Mouse (Mus musculus) CH12F3 (cell line): ENCODE measurements around the gene Arl6.

Experiments used
- in situ Hi-C: fragments of 300-500 bp; cut with MboI; formaldehyde crosslinking; loops from 2 replicates; pipeline ENCODE4 v1.14.3; 2020; ENCODE audit warnings: low sequenced_read_pairs

Gene Arl6

GRCm38 (mm10) chr16:59639102-59639691 is at the start of gene Arl6:
TSS of gene Arl6 (minus strand) at chr16:59639391.
- in situ Hi-C loops, result no loop called here

DNA sequence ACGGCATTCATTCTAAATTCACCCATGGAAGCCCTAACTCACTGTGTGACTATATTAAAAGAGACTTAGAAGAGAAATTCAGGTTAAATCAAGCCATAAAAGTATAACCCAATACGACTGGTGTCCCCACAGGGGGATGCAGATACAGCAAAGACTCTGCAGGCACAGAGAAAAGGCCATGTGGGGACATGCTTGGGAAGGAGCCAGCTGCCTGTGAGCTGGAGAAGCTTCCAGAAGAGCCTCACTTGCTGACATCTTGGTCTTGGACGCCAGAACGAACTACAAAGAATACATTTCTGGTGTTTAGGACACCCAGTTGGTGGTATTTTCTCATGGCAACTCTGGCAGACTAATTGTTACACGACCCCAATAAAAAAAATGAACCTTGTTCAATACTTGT is 45.9 kb upstream of the Arl6 start:
- in situ Hi-C loops, result no loop called here

DNA sequence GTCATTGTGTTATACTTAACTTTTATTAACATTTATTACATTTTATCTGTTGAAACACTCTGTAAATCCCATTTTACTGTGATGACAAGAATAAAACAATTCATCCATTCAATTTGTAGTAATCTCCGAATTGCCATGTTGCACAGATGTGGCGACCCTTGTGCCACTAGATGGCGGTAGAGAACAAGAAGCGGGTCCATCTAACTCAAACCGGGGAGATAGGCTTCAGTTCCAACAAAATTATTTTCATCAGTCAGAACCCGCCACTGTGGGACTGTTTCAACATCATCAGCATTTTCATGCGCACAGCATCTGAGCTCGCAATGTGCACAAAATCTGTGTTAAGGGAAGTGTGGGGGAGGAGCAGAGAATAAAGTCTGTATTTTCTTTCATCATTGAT is 44.2 kb upstream of the Arl6 start:
- in situ Hi-C loops, result no loop called here

GRCm38 (mm10) chr16:59682216-59682891 is 43.2 kb upstream of the Arl6 start:
- in situ Hi-C loops, result no loop called here

DNA sequence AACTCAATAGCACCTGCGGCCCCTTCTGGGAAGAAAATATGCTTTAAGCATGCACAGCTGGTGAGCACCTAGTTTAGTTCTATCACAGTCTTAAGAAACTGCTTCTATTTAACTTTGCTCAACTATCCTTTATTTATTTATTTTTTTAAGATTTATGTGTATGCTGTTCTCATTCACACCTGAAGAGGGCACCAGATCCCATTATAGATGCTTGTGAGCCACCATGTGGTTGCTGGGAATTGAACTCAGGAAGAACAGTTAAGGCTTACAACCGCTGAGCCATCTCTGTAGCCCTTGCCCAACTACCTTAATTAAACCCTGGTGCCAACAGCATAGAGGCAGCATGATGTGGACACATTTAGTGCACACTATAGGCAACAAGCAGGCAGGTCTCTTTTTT is 27.7 kb upstream of the Arl6 start:
- in situ Hi-C loops, result no loop called here

DNA sequence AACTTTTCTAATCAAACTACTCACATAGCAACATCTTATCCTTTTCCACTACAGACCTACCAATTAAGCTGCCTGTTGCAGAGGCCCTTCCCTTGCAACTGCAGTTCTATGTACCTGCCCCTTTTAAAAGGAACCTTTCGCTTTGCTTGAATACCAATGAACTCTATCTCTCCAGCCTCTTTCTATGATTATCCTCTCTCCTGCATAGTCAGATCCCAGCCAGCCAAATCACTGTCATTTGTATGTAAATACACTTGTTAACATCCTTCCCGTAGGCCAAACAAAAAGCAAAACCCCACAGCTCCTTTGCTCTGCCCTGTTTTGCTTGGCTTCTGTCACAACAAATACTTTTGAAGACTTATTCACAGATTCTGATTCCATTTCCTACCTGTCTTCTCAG is 4.6 kb upstream of the Arl6 start:
- in situ Hi-C loops, result no loop called here

- in situ Hi-C loops, result no loop called here
Observed at GRCm38 (mm10) chr16:59639985-59640384, 794 bp upstream of the Arl6 start.

GRCm38 (mm10) chr16:59634598-59634997 is 4.6 kb downstream of the Arl6 start:
- in situ Hi-C loops, result no loop called here

GRCm38 (mm10) chr16:59621554-59621953 is 17.6 kb downstream of the Arl6 start:
- in situ Hi-C loops, result no loop called here

- in situ Hi-C loops, result loop anchor here (10.0 kb wide), 2 partner anchors 142 to 192 kb away; partner anchors contain the start of gene Riox2
Observed at GRCm38 (mm10) chr16:59617167-59617566, 22.0 kb downstream of the Arl6 start.

DNA sequence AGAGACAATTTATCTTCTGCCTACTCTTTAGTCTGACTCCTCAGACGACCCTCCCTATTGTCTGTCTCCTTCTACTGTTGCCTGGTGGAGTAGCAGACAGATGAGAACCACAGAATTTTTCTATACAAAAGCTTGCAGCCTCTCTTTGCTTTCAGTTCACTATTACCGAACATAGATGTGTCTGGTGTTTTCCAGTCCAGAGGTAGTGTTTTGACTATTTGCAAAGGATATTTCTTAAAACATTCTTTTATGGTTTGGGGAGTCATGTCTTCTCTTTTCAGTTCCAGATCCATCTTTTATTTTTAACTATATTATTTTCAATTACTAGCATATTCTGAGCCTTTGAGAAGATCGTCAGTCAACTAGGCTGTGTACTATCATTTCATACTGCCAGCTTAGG is 23.5 kb downstream of the Arl6 start:
- in situ Hi-C loops, result loop anchor here (10.0 kb wide), 2 partner anchors 141 to 191 kb away; partner anchors contain the start of gene Riox2

- in situ Hi-C loops, result loop anchor here (10.0 kb wide), 2 partner anchors 136 to 186 kb away; partner anchors contain the start of gene Riox2
Observed at GRCm38 (mm10) chr16:59610750-59611149, 28.4 kb downstream of the Arl6 start.

DNA sequence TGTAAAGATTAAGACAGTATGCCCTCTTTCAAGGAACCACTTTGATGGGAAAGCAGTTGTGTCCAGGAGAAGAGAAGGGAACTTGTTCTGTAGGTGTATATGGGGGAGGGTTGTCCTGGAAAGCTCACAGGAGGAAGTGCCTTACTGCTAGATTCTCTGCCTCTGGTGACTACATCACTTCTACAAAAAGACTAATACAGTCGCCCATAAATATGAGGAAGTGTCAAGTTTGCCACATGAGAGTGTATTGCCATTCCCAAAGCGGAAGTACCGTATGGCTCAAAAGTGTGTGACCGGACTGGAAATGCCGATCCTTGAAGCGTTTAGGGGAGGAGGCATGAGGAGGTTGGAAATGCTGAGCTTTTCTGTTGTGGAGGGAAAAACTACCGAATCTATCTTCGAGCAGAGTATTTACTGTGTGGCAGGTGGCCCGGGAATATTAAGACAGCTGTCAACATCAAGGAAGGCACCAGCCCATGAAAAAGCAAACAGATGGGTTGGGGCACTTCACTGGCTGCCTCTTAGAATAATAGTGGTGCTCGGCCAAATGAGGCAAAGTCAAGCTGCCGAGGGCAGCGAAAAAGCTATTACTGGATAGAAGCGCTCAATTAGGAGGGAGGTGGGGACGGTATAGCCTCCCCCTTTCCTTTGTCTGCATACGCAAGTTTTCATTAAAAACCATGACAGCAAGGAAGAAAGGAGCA is 35.0 kb downstream of the Arl6 start:
- in situ Hi-C loops, result no loop called here

DNA sequence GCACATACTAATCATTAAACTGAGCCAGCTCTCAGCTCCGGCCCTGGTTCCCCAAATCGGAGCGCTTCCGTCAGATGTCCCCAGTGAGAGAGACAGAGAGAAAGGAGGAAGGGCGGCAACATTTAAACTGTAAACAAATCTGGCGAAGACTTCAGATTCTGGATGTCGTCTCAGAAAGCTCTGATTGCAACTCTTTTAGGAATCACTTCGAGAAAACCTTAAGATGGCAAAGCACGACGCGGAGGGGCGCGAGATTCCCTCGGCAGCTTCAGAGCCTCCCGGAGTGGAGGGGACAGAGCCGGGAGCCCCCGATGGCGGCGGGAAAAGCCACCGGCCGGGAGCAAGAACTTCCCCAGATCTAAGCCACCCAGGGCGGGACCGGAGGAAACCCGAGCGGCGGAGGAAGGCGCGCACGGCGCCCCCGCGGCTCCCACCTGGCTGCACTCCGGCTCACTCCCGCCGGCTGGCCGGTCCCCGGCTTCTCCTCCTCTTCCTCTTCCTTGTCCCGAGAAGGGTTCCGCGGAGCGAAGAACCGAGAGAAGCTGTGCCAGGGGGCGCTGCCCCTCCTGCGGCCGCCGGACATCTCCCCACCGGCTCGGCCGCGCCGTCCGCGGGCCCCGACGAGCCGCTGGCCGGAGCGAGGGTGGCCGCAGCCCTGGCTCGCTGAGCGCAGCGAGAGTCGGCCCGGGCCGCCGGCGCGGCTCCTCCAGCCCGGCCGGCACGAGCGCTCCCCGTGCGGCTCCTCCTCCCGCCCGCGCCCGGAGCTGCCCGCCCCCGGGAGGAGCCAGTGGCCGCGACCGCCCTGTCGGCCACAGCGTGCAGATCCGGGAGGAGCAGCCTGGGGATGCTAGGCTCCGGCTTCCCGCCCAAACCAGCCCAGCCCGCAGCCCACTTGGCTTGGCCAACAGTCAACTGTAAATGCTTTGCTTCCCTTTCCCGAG is 38.6 kb downstream of the Arl6 start, which contains the start of gene Crybg3:
Crybg3 (minus strand) TSS at position 669 of the 941 bp plus-strand sequence.
- in situ Hi-C loops, result no loop called here

DNA sequence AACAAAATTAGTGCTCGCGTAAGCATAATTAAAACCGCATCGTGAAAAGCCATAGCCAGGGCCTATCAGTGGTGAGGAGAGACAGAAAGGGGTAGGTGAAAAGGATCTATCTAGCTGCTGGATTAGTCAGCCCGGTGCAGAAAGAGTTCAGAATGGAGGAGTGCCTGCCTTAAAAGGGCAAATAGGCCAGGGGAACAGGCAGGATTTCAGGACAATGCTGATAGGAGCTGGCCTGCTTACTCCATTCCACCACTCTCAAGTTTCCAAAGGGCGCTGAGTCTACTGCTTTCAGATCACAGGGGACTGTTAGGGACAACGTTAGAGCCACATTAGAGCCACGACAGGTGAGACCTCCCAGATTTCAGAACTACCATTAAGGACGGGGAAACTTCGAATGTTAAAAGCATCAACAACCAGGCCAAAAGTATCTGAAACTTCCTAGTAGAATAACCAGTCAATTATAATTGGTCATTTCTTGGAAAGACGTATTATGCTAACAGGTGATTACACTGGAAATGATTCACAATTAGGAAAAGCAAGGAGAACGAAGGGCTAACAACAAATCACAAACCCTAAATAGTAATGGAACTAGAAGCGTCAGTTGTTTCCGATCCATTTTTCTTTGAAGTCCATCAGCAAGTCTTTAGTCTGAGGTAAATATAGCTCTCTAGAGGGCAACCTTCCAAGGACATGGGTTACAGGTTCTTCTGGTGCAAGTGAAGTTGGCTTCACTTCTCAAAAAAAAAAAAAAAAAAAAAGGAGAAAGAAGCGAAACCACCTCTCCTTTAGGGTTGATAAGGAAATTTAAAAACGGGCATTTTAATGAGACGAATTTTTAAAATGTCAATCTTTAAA is 39.6 kb downstream of the Arl6 start:
- in situ Hi-C loops, result no loop called here

GRCm38 (mm10) chr16:59598997-59599396 is 40.2 kb downstream of the Arl6 start:
- in situ Hi-C loops, result no loop called here

DNA sequence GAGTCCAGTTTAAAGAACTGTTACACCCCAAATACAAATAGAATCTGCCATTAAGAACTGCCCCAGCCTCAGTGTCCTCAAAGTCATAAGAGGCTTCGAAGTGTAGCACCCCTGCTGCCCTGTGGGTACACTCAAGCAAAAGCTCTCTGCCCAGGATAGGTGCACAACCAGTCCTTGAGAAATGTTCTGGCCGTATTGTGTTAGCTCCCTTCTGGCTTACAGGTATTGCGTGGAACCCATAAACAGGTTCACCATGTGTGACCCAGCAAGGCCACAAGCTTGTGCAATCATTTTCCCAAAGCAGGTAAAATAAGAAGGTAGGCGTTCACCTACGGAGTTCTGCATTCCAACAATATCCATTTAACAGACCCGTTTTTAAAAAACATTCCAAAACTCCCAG is 41.9 kb downstream of the Arl6 start:
- in situ Hi-C loops, result no loop called here

GRCm38 (mm10) chr16:59594714-59595113 is 44.5 kb downstream of the Arl6 start:
- in situ Hi-C loops, result no loop called here

- in situ Hi-C loops, result no loop called here
Observed at GRCm38 (mm10) chr16:59590790-59591189, 48.4 kb downstream of the Arl6 start.
